ENCODE assay signal across 13 mouse cellular contexts in the genomic region with DNA sequence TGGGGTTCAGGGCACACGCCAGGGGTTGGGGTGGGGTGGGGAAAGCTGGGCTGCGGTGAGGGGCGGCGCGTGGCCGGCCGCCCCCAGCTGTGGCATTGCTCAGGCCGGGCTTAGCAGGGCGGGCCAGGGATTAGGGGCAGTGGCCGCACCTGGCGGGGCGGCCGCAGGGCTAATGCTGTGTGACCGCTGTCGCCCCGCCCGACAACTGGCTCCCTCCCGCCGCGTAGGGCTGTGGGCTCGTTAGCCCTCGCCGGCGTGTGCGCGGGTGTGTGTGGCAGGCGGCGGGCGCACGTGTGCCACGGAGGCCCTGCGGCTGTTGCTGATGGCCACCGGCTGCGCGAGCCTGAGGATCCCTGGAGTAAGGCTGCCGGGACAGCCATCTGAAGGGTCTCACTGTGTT. TPM values are rescaled to one million over a fixed set of nuclear protein-coding genes. Genes with fewer than 3 reads are reported as not detected.
DNase-seq lines count a peak whose midpoint lies in the region; ATAC-seq and TF ChIP-seq lines count a peak whose summit lies in the region.
"Had no signal": no experiment of that assay in that cellular context is flagged by ENCODE, and none has a peak within 500 bp of the region (broad histone marks: within the 10 kb centered on the region; RNA-seq: fewer than 3 reads in every experiment).

No protein-coding gene starts in this region.

- H3K9me3 ChIP-seq in forebrain, embryonic 12.5 days, result no peaks in the 10 kb centered on the region
- H3K9me3 ChIP-seq in limb, embryonic 12.5 days, result no peaks in the 10 kb centered on the region

- under 1% methylated on average over 30 of the region's 36 CpGs for WGBS in forebrain, embryonic 12.5 days
- WGBS in limb, embryonic 12.5 days, result 3% methylated on average over 36 of the region's 36 CpGs

- TF ChIP-seq CTCF in left cerebral cortex, adult 2 months (IDR thresholded peaks at IDR 0.05), result no peak

- intact Hi-C loops in left cerebral cortex, adult 2 months (cut with DNase I), result no loop called here

- peaks cover 9% of the 10 kb centered on the region for H3K4me1 ChIP-seq in forebrain, embryonic 12.5 days
- no peaks in the 10 kb centered on the region for H3K4me1 ChIP-seq in limb, embryonic 12.5 days (replicated peaks)

- H3K27ac ChIP-seq in left cerebral cortex, adult 2 months, result no peak overlapping the region
- H3K27ac ChIP-seq in forebrain, embryonic 12.5 days, result no peak overlapping the region
- no peak overlapping the region for H3K27ac ChIP-seq in limb, embryonic 12.5 days

- H3K27me3 ChIP-seq in forebrain, embryonic 12.5 days, result peaks cover 51% of the 10 kb centered on the region
- peaks cover 56% of the 10 kb centered on the region for H3K27me3 ChIP-seq in limb, embryonic 12.5 days

- H3K36me3 ChIP-seq in forebrain, embryonic 12.5 days (replicated peaks), result no peaks in the 10 kb centered on the region
- no peaks in the 10 kb centered on the region for H3K36me3 ChIP-seq in limb, embryonic 12.5 days

- no peak for ATAC-seq in forebrain, embryonic 12.5 days (ENCODE audit: low FRiP score)
- no peak for ATAC-seq in limb, embryonic 12.5 days (ENCODE audit: insufficient number of reproducible peaks, insufficient read depth, low FRiP score, low TSS enrichment, low read depth)
- ATAC-seq: liver, postnatal 0 days had no signal

- 0 out of 2 replicates have a peak overlapping the region, but pooled peaks have one; percentile 36 for H3K9ac ChIP-seq in forebrain, embryonic 12.5 days
- no peak overlapping the region; the same call in 1 of the 2 replicates for H3K9ac ChIP-seq in limb, embryonic 12.5 days (replicated peaks)
- H3K9ac ChIP-seq: liver, postnatal 0 days had no signal

- DNase-seq in left cerebral cortex, adult 2 months (ENCODE audit: extremely low spot score in 1 of 2, low spot score in 2 of 2), result peak in 1 of 2 experiments; percentile 34
- no peak for DNase-seq in left cerebral cortex, adult 11 months (ENCODE audit: low spot score)
- peak; percentile 40 for DNase-seq in retina, embryonic 14.5 days (ENCODE audit: low spot score)
- DNase-seq in thymus, postnatal 25 days, result no peak
- no peak for DNase-seq in layer of hippocampus, adult 18-20 months (ENCODE audit: low spot score in 2 of 2)
- no peak for DNase-seq in urinary bladder, adult 2 months (ENCODE audit: low spot score)
- DNase-seq: heart, adult 18-20 months; liver, postnatal 0 days had no signal

- H3K4me2 ChIP-seq in forebrain, embryonic 12.5 days, result peak overlapping the region; percentile 41
- peak overlapping the region; percentile 23; the same call in 1 of the 2 replicates for H3K4me2 ChIP-seq in limb, embryonic 12.5 days

- peak overlapping the region; percentile 4; the same call in 1 of the 2 replicates for H3K4me3 ChIP-seq in left cerebral cortex, adult 2 months
- H3K4me3 ChIP-seq in forebrain, embryonic 12.5 days (replicated peaks), result peak overlapping the region; percentile 25
- 0 out of 2 replicates have a peak overlapping the region, but pooled peaks have one; percentile 11 for H3K4me3 ChIP-seq in limb, embryonic 12.5 days (replicated peaks)

RNA-seq across cellular contexts. Expression of a gene that starts 27.5 kb away (rescaled TPM):
- total RNA-seq in left cerebral cortex, adult 2 months (2021), result under 1 TPM in 1 of 2 experiments, not detected in 1; 0.30 TPM
- polyA plus RNA-seq in forebrain, embryonic 12.5 days (2016; fragmentation: Nextera tagmentation; extraction: Ambion mirVana), result 0.33 TPM in 1 of 2 replicates, not detected in the other
- polyA plus RNA-seq in limb, embryonic 12.5 days (2016; fragmentation: Nextera tagmentation; extraction: Ambion mirVana), result 48.4 and 52.3 TPM in 2 replicates
- total RNA-seq in layer of hippocampus, adult 18-20 months (2021), result under 1 TPM in 1 of 2 experiments, not detected in 1; 0.18 TPM
- 0.29 and 0.50 TPM in 2 replicates for polyA plus RNA-seq in urinary bladder, adult 2 months (2012; rRNA removed)
- total RNA-seq: heart, adult 18-20 months; left cerebral cortex, adult 18-20 months; neutrophil, adult 5-6 weeks had no signal
- polyA plus RNA-seq: intestine, embryonic 14.5 days; liver, postnatal 0 days had no signal

RNA-seq across cellular contexts. Expression of a gene that starts 47.5 kb away (rescaled TPM):
- total RNA-seq in left cerebral cortex, adult 2 months (2021), result 100 to 1,000 TPM; 140 to 149 TPM
- 4.8 and 4.9 TPM in 2 replicates for polyA plus RNA-seq in forebrain, embryonic 12.5 days (2016; fragmentation: Nextera tagmentation; extraction: Ambion mirVana)
- 0.03 and 0.14 TPM in 2 replicates for polyA plus RNA-seq in limb, embryonic 12.5 days (2016; fragmentation: Nextera tagmentation; extraction: Ambion mirVana)
- 100 to 1,000 TPM; 117 to 118 TPM for total RNA-seq in layer of hippocampus, adult 18-20 months (2021)
- polyA plus RNA-seq in urinary bladder, adult 2 months (2012; rRNA removed), result 0.19 and 0.34 TPM in 2 replicates
- polyA plus RNA-seq: liver, postnatal 0 days had no signal

Comparison
In these comparisons a context has a peak if more than half of its experiments do, and no peak if none do; other contexts are left out.
1. RNA of a gene that starts 27.5 kb away (polyA plus RNA-seq): 48.4 to 52.3 TPM in limb, embryonic 12.5 days; 0.33 TPM in forebrain, embryonic 12.5 days and 0.29 to 0.50 TPM in urinary bladder, adult 2 months; every median in the first group is over 10 times any median in the second.
2. Peak in every context shown above with its lines, with median percentiles within 50 percentile points of each other: H3K4me3 ChIP-seq.